Mouse (Mus musculus) neural tube, embryonic 12.5 days (tissue): ENCODE measurements around the gene Lrrc8e. TPM values are rescaled to one million over a fixed set of nuclear protein-coding genes. Genes with fewer than 3 reads are reported as not detected.
"Not testable (repeated sequence)": the region's sequence is repeated elsewhere in the genome, so short reads cannot be mapped to it uniquely, and the experiment has no call there.

Source experiments
- ATAC-seq: fragments of 200-750 bp; cut with Nextera tagmentation; 2 replicates; pipeline ENCODE4 v1.8.0; 2017; ENCODE audit warnings: low read depth, mild to moderate bottlenecking, moderate TSS enrichment, moderate library complexity; ENCODE audit not compliant: low FRiP score
- H3K27ac ChIP-seq: fragments of 300-500 bp; sonication (generic); 2 replicates; pipeline ENCODE4 v1.5.1; 2016
- H3K27me3 ChIP-seq: fragments of 300-500 bp; sonication (generic); replicated peaks from 2 replicates; pipeline ENCODE4 v1.6.1; 2016; ENCODE audit warnings: mild to moderate bottlenecking
- H3K36me3 ChIP-seq: fragments of 300-500 bp; sonication (generic); 2 replicates; pipeline ENCODE4 v1.6.1; 2016; ENCODE audit warnings: mild to moderate bottlenecking
- H3K4me1 ChIP-seq: fragments of 300-500 bp; sonication (generic); 2 replicates; pipeline ENCODE4 v1.6.1; 2016
- H3K4me2 ChIP-seq: fragments of 300-500 bp; sonication (generic); replicated peaks from 2 replicates; pipeline ENCODE4 v1.6.1; 2016; ENCODE audit warnings: mild to moderate bottlenecking
- H3K4me3 ChIP-seq: fragments of 300-500 bp; sonication (generic); 2 replicates; pipeline ENCODE4 v1.5.1; 2016
- H3K9ac ChIP-seq: fragments of 300-500 bp; sonication (generic); 2 replicates; pipeline ENCODE4 v1.6.1; 2016; ENCODE audit warnings: mild to moderate bottlenecking
- H3K9me3 ChIP-seq: fragments of 300-500 bp; sonication (generic); 2 replicates; pipeline ENCODE4 v1.6.1; 2016; ENCODE audit warnings: mild to moderate bottlenecking
- WGBS: fragments of 180-500 bp; shearing (Covaris S2); methylation state at CpG from one replicate; pipeline ENCODE4 v1.1.7; 2016; 5-methylcytosine and 5-hydroxymethylcytosine counted together
- polyA plus RNA-seq: library from polyadenylated mRNA; unstranded; fragments of >200 nt; fragmentation: Nextera tagmentation; extraction: Ambion mirVana; gene quantifications from 2 replicates; pipeline ENCODE4 v1.2.1, GENCODE M21; 2016

Lrrc8e gene
- polyA plus RNA-seq, 1 experiment from 2014 or later, result 0.08 TPM

- peak; percentile 5 for ATAC-seq
- H3K36me3 ChIP-seq, result peaks cover 51% of the 10 kb centered on the region
- H3K4me3 ChIP-seq, result no peak overlapping the region
These were observed 23.8 kb downstream of the Lrrc8e start for GRCm38 (mm10) chr8:4250306-4250970.

DNA sequence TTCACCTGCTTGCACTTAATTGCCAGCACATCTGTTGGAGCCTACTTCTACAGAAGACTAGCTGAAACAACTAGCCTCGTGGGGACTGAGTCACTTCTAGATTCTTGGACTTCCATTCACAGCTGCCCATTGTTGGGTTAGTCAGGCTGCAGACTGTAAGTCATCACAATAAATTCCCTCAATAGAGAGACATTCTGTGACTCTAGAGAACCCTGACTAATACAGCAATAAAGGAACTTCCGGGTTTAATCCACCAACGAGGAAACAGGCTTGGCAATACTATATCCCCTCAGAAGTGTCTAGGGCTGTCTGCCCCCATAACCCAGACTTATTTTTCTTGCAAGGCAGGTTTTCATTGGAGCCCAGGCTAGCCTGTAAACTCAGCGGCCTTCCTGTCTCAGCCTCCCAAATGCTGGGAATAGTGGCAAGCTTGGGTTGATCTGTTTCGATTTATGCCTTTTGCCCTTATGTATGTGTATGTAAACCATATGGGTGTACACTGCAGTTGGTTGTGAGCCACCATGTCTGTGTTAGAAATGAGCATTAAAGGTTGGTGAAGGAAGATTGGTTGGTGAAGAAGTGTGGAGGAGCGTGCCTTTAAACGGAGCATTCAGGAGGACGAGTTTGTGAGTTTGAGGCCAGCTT lies 25.6 kb downstream of the Lrrc8e start:
- peak overlapping the region; percentile 86 for H3K4me3 ChIP-seq
- H3K4me2 ChIP-seq, result peak overlapping the region; percentile 88
- peaks cover 26% of the 10 kb centered on the region for H3K4me1 ChIP-seq
- H3K9ac ChIP-seq, result peak overlapping the region; percentile 83; the same call in 1 of the 2 replicates
- no peaks in the 10 kb centered on the region for H3K9me3 ChIP-seq
- H3K27me3 ChIP-seq, result peaks cover 9% of the 10 kb centered on the region; the same call in 1 of the 2 replicates
- WGBS, result 48% methylated on average over 8 of the region's 8 CpGs
- H3K36me3 ChIP-seq, result peaks cover 50% of the 10 kb centered on the region
- no peak overlapping the region for H3K27ac ChIP-seq
- no peak for ATAC-seq

More at GRCm38 (mm10) chr8:4250306-4250970, 23.8 kb downstream of the Lrrc8e start:
- Histone ChIP-seq H3K9me3 (no peaks in the 10 kb centered on the region), H3K27ac (no peak overlapping the region), H3K4me1 (peaks cover 19% of the 10 kb centered on the region; the same call in 1 of the 2 replicates), H3K9ac (no peak overlapping the region), H3K4me2 (no peak overlapping the region; the same call in 1 of the 2 replicates), H3K27me3 (peaks cover 9% of the 10 kb centered on the region; the same call in 1 of the 2 replicates)
- 30% methylated on average over 26 of the region's 26 CpGs for WGBS

DNA sequence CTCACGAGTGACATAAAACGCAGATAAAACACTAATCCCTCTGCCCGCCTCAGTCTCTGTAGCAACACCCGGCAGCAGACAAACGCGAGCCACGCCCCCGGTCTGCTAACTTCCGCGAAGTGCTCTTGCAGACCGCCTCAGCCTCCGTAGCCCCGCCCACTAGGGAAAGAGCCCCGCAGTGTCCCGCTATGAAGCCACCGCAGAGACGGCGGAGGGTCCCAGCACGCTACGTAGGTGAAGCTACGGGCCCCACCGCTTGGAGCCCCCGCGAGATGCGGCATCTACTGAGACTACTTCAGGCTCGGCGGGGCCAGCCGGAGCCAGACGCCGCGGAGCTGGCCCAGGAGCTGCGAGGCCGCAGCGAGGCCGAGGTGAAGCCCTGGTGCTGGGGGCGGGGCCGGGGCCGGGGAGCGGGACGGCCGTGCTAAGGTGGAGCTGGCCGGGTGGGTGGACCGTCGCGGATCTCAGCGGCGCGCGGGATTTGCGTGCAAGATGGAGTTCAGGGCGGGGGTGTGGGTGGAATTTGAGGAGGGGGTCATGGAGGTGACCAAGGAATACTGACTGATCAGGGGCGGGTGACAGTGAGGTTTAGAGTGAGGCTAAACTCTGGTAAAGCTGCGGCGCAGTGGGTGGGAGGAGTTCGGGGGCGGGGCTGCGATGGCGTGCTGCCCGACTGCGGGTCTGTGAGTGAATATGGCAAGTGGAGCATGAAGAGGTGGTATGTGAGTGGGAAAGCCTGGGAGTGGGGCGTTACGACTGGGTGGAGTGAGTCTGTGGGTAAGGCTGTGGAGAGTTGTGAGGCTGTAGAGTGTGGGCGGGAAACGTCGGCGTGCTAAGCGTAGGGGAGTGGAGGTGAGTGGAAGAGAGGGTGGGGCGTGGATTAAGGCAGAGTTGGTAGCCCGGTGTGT lies 26.6 kb downstream of the Lrrc8e start, which contains the start of gene Snapc2:
Gene Snapc2 (plus strand): TSS at position 147 of the 908 bp plus-strand sequence.
- Histone ChIP-seq H3K27me3 (peaks cover 4% of the 10 kb centered on the region; the same call in 1 of the 2 replicates), H3K4me1 (peaks cover 36% of the 10 kb centered on the region), H3K36me3 (peaks cover 41% of the 10 kb centered on the region), H3K4me3 (peak within 1 kb of the TSS; percentile 86), H3K4me2 (peak within 1 kb of the TSS; percentile 88), H3K9me3 (no peaks in the 10 kb centered on the region), H3K9ac (peak within 1 kb of the TSS; percentile 83), H3K27ac (peak within 1 kb of the TSS; percentile 80)
- peak; percentile 86 for ATAC-seq
- under 1% methylated on average over 69 of the region's 69 CpGs for WGBS

DNA sequence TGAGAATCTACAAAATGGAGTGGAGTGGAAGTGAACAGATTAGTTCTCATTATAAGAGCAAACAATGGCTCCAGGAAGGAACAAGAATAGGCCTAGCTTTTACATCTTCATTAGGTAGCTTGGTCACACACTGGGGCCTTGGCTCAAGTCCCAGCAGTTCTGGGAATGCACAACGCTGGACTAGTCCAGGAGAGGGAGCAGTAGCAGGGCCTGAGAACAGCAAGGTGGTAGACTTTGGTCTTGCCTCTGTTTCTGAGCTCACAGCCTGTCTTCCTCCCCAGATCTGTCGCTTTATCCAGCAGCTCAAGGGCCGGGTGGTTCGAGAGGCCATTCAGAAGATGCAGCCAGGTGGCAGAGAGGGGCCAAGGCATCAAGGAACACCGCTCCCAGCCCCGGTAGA lies 27.4 kb downstream of the Lrrc8e start:
- 71% methylated on average over 6 of the region's 6 CpGs for WGBS
- no peak for ATAC-seq
- peaks cover 37% of the 10 kb centered on the region for H3K36me3 ChIP-seq
- peaks cover 4% of the 10 kb centered on the region; the same call in 1 of the 2 replicates for H3K27me3 ChIP-seq
- peaks cover 31% of the 10 kb centered on the region for H3K4me1 ChIP-seq
- H3K4me3 ChIP-seq, result peak overlapping the region; percentile 86; the same call in 1 of the 2 replicates
- H3K4me2 ChIP-seq, result peak overlapping the region; percentile 88
- no peak overlapping the region for H3K9ac ChIP-seq
- H3K27ac ChIP-seq, result no peak overlapping the region
- H3K9me3 ChIP-seq, result no peaks in the 10 kb centered on the region

- not testable (repeated sequence) for H3K9me3 ChIP-seq, H3K9ac ChIP-seq, H3K27ac ChIP-seq, H3K27me3 ChIP-seq, ATAC-seq, H3K4me3 ChIP-seq, H3K4me2 ChIP-seq
- 88% methylated on average over 7 of the region's 7 CpGs for WGBS
- peaks cover 35% of the 10 kb centered on the region for H3K36me3 ChIP-seq
- H3K4me1 ChIP-seq, result peaks cover 40% of the 10 kb centered on the region
These were observed 28.8 kb downstream of the Lrrc8e start for GRCm38 (mm10) chr8:4255471-4255870.

GRCm38 (mm10) chr8:4256911-4257310 lies 30.3 kb downstream of the Lrrc8e start:
- peak overlapping the region; percentile 29; the same call in 1 of the 2 replicates for H3K9ac ChIP-seq
- no peaks in the 10 kb centered on the region for H3K27me3 ChIP-seq
- 67% methylated on average over 4 of the region's 4 CpGs for WGBS

GRCm38 (mm10) chr8:4257350-4257749 lies 30.7 kb downstream of the Lrrc8e start:
- H3K4me2 ChIP-seq, result peak overlapping the region; percentile 78
- no peaks in the 10 kb centered on the region for H3K27me3 ChIP-seq
- H3K4me1 ChIP-seq, result peaks cover 40% of the 10 kb centered on the region
- no peak for ATAC-seq
- peak overlapping the region; percentile 92 for H3K9ac ChIP-seq
- H3K27ac ChIP-seq, result no peak overlapping the region; the same call in 1 of the 2 replicates
- H3K36me3 ChIP-seq, result peaks cover 51% of the 10 kb centered on the region
- H3K4me3 ChIP-seq, result peak overlapping the region; percentile 86
- no peaks in the 10 kb centered on the region for H3K9me3 ChIP-seq
- 73% methylated on average over 4 of the region's 4 CpGs for WGBS

More at GRCm38 (mm10) chr8:4256911-4257310, 30.3 kb downstream of the Lrrc8e start:
- no peak for ATAC-seq
- peaks cover 40% of the 10 kb centered on the region for H3K4me1 ChIP-seq
- H3K36me3 ChIP-seq, result peaks cover 47% of the 10 kb centered on the region
- peak overlapping the region; percentile 86; the same call in 1 of the 2 replicates for H3K4me3 ChIP-seq
- H3K4me2 ChIP-seq, result peak overlapping the region; percentile 78
- H3K27ac ChIP-seq, result no peak overlapping the region
- no peaks in the 10 kb centered on the region for H3K9me3 ChIP-seq

- H3K27me3 ChIP-seq, result no peaks in the 10 kb centered on the region
- peak overlapping the region; percentile 86 for H3K4me3 ChIP-seq
- peaks cover 59% of the 10 kb centered on the region for H3K36me3 ChIP-seq
- H3K4me2 ChIP-seq, result peak overlapping the region; percentile 78
- H3K4me1 ChIP-seq, result peaks cover 40% of the 10 kb centered on the region
- peak overlapping the region; percentile 89 for H3K27ac ChIP-seq
- no peaks in the 10 kb centered on the region for H3K9me3 ChIP-seq
- WGBS, result 2% methylated on average over 35 of the region's 35 CpGs
- ATAC-seq, result peak; percentile 77
- peak overlapping the region; percentile 92 for H3K9ac ChIP-seq
These were observed 31.6 kb downstream of the Lrrc8e start for GRCm38 (mm10) chr8:4258233-4258632.

GRCm38 (mm10) chr8:4258678-4259077 lies 32.1 kb downstream of the Lrrc8e start:
- ATAC-seq, result peak; percentile 76
- Histone ChIP-seq H3K9me3 (no peaks in the 10 kb centered on the region), H3K4me2 (peak overlapping the region; percentile 78), H3K4me3 (peak overlapping the region; percentile 86), H3K36me3 (peaks cover 63% of the 10 kb centered on the region), H3K9ac (peak overlapping the region; percentile 92), H3K27ac (peak overlapping the region; percentile 89), H3K4me1 (peaks cover 38% of the 10 kb centered on the region), H3K27me3 (no peaks in the 10 kb centered on the region)
- under 1% methylated on average over 32 of the region's 32 CpGs for WGBS

- no peaks in the 10 kb centered on the region for H3K9me3 ChIP-seq
- no peaks in the 10 kb centered on the region for H3K27me3 ChIP-seq
- peak within 1 kb of the TSS; percentile 92 for H3K9ac ChIP-seq
- H3K36me3 ChIP-seq, result peaks cover 69% of the 10 kb centered on the region
- ATAC-seq, result peak; percentile 90
- H3K4me1 ChIP-seq, result peaks cover 32% of the 10 kb centered on the region
- WGBS, result 6% methylated on average over 33 of the region's 33 CpGs
- peak within 1 kb of the TSS; percentile 89 for H3K27ac ChIP-seq
- H3K4me3 ChIP-seq, result peak within 1 kb of the TSS; percentile 86
- peak within 1 kb of the TSS; percentile 78 for H3K4me2 ChIP-seq
These were observed 32.6 kb downstream of the Lrrc8e start, which contains the start of gene Ctxn1 for GRCm38 (mm10) chr8:4259125-4259804. Gene Ctxn1 (minus strand): TSS chr8:4259274.

- Histone ChIP-seq H3K27me3 (no peaks in the 10 kb centered on the region), H3K4me2 (no peak overlapping the region), H3K4me3 (no peak overlapping the region), H3K27ac (no peak overlapping the region), H3K36me3 (peaks cover 72% of the 10 kb centered on the region), H3K9ac (no peak overlapping the region), H3K9me3 (no peaks in the 10 kb centered on the region), H3K4me1 (peaks cover 31% of the 10 kb centered on the region)
- no peak for ATAC-seq
- 89% methylated on average over 4 of the region's 4 CpGs for WGBS
These were observed 33.2 kb downstream of the Lrrc8e start for GRCm38 (mm10) chr8:4259805-4260170.
